Mouse (Mus musculus): ENCODE results near the gene Mapk1ip1l. TPM values are rescaled to one million over a fixed set of nuclear protein-coding genes. Genes with fewer than 3 reads are reported as not detected.

The Mapk1ip1l gene
- polyA plus RNA-seq, 1 experiment = 29.6 TPM

DNA sequence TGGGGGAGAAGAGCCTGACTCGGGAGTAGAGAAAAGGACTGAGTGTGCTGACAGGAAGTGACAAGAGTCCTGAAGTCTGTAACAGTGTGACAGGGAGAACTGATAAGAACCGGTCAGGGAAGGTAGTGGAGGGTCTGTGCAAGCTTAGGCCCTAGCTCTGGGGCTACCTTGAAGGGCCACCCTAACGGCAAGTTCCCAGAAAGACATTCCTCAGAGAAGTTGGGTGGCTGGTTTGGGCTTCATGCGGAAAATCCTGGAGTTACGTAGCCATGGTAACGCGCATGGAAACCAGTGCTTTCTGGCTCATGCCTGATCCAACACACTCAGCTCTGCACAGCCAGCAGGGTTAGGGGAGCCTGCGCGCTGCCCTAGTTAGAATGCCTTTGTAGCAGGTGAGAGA is 69.4 kb downstream of the Mapk1ip1l start, which contains the start of gene Lgals3:
Gene Lgals3, plus strand, starts transcription at position 291 of the 400 bp plus-strand sequence.
- WGBS = 64% methylated on average over 9 of the region's 9 CpGs
- Histone ChIP-seq H3K27ac (ENCODE audit: control insufficient read depth, insufficient read depth, low read depth, low read length, poor library complexity) (no peak within 1 kb of the TSS), H3K4me1 (ENCODE audit: control insufficient read depth, insufficient read depth, low read length) (peaks cover 5% of the 10 kb centered on the region), H3K4me3 (replicated peaks; ENCODE audit: control insufficient read depth, low read depth, low read length) (no peak within 1 kb of the TSS)
- TF ChIP-seq POLR2A (IDR thresholded peaks at IDR 0.05; ENCODE audit: borderline replicate concordance, control insufficient read depth, low read depth, low read length) (no peak), CTCF (IDR thresholded peaks at IDR 0.05; ENCODE audit: control insufficient read depth, insufficient read depth, low read length) (no peak)

DNA sequence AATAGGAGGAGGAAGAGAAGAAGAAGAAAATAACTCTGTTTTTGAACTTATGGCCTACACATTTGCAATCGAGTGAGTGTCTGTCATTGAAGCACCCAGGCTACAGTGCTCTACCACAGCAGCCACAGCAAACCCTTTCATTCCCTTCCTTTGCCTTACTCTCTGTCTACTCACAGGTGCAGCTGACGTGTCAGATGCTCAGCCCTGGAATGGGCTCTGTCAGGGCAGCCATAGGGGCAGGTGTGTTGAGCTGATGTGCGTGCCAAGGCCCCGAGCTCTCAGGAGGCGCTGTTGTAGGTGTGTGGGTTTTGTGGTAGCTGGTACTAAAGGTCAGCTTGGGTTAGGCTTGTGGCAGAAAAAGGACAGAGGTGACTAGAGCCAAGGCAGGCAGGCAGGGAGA is 71.7 kb downstream of the Mapk1ip1l start:
- Histone ChIP-seq H3K4me3 (replicated peaks; ENCODE audit: control insufficient read depth, low read depth, low read length) (no peak overlapping the region), H3K4me1 (ENCODE audit: control insufficient read depth, insufficient read depth, low read length) (peaks cover 4% of the 10 kb centered on the region), H3K27ac (ENCODE audit: control insufficient read depth, insufficient read depth, low read depth, low read length, poor library complexity) (no peak overlapping the region)
- 78% methylated on average over 5 of the region's 5 CpGs for whole genome bisulfite sequencing
- TF ChIP-seq POLR2A (IDR thresholded peaks at IDR 0.05; ENCODE audit: borderline replicate concordance, control insufficient read depth, low read depth, low read length) (no peak), CTCF (IDR thresholded peaks at IDR 0.05; ENCODE audit: control insufficient read depth, insufficient read depth, low read length) (no peak)

DNA sequence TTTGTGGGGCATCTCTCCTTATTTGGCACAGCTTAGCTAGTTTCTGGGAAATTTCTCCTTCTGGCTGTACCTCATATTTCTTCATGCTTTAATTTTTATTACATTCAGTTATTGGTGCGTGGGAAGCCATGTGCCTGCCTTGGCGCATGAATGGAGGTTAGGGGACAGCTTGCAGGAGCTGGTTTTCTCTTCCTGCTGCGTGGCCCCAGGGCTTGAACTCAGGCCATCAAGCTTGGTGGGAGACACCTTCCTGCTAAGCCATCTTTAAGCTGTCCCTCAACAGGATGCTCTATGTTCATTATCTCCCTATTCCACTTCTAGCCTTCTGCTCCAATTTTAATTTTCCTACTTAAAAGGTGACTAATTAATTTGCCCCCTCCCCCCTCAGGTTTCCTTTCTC is 72.7 kb downstream of the Mapk1ip1l start:
- 81% methylated on average over 3 of the region's 3 CpGs for WGBS
- no peak overlapping the region for H3K4me3 ChIP-seq (replicated peaks; ENCODE audit: control insufficient read depth, low read depth, low read length)
- TF ChIP-seq CTCF (IDR thresholded peaks at IDR 0.05; ENCODE audit: control insufficient read depth, insufficient read depth, low read length) (no peak), POLR2A (IDR thresholded peaks at IDR 0.05; ENCODE audit: borderline replicate concordance, control insufficient read depth, low read depth, low read length) (no peak)
- H3K4me1 ChIP-seq (ENCODE audit: control insufficient read depth, insufficient read depth, low read length) = peaks cover 4% of the 10 kb centered on the region
- H3K27ac ChIP-seq (ENCODE audit: control insufficient read depth, insufficient read depth, low read depth, low read length, poor library complexity) = no peak overlapping the region

GRCm38 (mm10) chr14:47371689-47372088 is 73.6 kb downstream of the Mapk1ip1l start:
- no peak overlapping the region for H3K27ac ChIP-seq (ENCODE audit: control insufficient read depth, insufficient read depth, low read depth, low read length, poor library complexity)
- WGBS = 79% methylated on average over 6 of the region's 6 CpGs
- peaks cover 4% of the 10 kb centered on the region for H3K4me1 ChIP-seq (ENCODE audit: control insufficient read depth, insufficient read depth, low read length)
- no peak overlapping the region for H3K4me3 ChIP-seq (replicated peaks; ENCODE audit: control insufficient read depth, low read depth, low read length)
- TF ChIP-seq POLR2A (IDR thresholded peaks at IDR 0.05; ENCODE audit: borderline replicate concordance, control insufficient read depth, low read depth, low read length) (no peak), CTCF (IDR thresholded peaks at IDR 0.05; ENCODE audit: control insufficient read depth, insufficient read depth, low read length) (no peak)

Other genes starting within 250 kb of the Mapk1ip1l start
- 18.8 and 26.8 TPM in 2 replicates for gene Gch1, start 108.9 kb upstream of the Mapk1ip1l start, polyA plus RNA-seq (2011; ENCODE audit: insufficient read depth, insufficient read length, low replicate concordance, missing spikeins)
- 69.3 and 87.8 TPM in 2 replicates for gene Wdhd1, start 21.4 kb upstream of the Mapk1ip1l start, polyA plus RNA-seq (2011; ENCODE audit: insufficient read depth, insufficient read length, low replicate concordance, missing spikeins)
- gene Socs4, start 21.3 kb upstream of the Mapk1ip1l start, polyA plus RNA-seq (2011; ENCODE audit: insufficient read depth, insufficient read length, low replicate concordance, missing spikeins) = 8.6 and 12.6 TPM in 2 replicates
- gene Lgals3, start 69.5 kb downstream of the Mapk1ip1l start, polyA plus RNA-seq (2011; ENCODE audit: insufficient read depth, insufficient read length, low replicate concordance, missing spikeins) = 66.3 and 147 TPM in 2 replicates
- 45.7 and 76.7 TPM in 2 replicates for gene Dlgap5, start 120.1 kb downstream of the Mapk1ip1l start, polyA plus RNA-seq (2011; ENCODE audit: insufficient read depth, insufficient read length, low replicate concordance, missing spikeins)
- 19.1 and 21.1 TPM in 2 replicates for gene Fbxo34, start 152.2 kb downstream of the Mapk1ip1l start, polyA plus RNA-seq (2011; ENCODE audit: insufficient read depth, insufficient read length, low replicate concordance, missing spikeins)